Mouse (Mus musculus) thymus, adult 2 months (tissue): Measurements from ENCODE around the gene Rlim. TPM values are rescaled to one million over a fixed set of nuclear protein-coding genes. Genes with fewer than 3 reads are reported as not detected.
A peak's percentile ranks its signal among the peaks of the same experiment; 100 is the strongest.

Experiments used
- DNase-seq: peaks from one replicate; pipeline ENCODE4 v3.0.0; 2021
- H3K27ac ChIP-seq: fragments of 200-500 bp; 2 replicates; pipeline ENCODE4 v1.5.1; 2012; ENCODE audit warnings: low read length, control low read depth; ENCODE audit not compliant: control insufficient read depth, insufficient read depth
- H3K27me3 ChIP-seq: fragments of 200-500 bp; 2 replicates; pipeline ENCODE4 v1.6.1; 2012; ENCODE audit warnings: mild to moderate bottlenecking, low read length, moderate library complexity, mixed read lengths; ENCODE audit not compliant: control insufficient read depth, insufficient read depth
- H3K36me3 ChIP-seq: fragments of 200-500 bp; 2 replicates; pipeline ENCODE4 v1.6.1; 2012; ENCODE audit warnings: mild to moderate bottlenecking, low read length, moderate library complexity; ENCODE audit not compliant: control insufficient read depth, insufficient read depth
- H3K4me1 ChIP-seq: fragments of 200-500 bp; replicated peaks from 2 replicates; pipeline ENCODE4 v1.6.1; 2012; ENCODE audit warnings: low read length; ENCODE audit not compliant: control insufficient read depth, insufficient read depth
- H3K4me3 ChIP-seq: fragments of 200-500 bp; 2 replicates; pipeline ENCODE4 v1.5.1; 2012; ENCODE audit warnings: mild to moderate bottlenecking, low read length, control low read depth, moderate library complexity; ENCODE audit not compliant: control insufficient read depth, insufficient read depth
- CTCF ChIP-seq: fragments of 200-500 bp; IDR thresholded peaks from 2 replicates; pipeline ENCODE4 v1.5.1; 2012; ENCODE audit warnings: mild to moderate bottlenecking, control low read depth, low read length, moderate library complexity, borderline replicate concordance; ENCODE audit not compliant: control insufficient read depth, poor library complexity, insufficient read depth; ENCODE audit errors: extremely low read depth
- POLR2A ChIP-seq: fragments of 200-500 bp; IDR thresholded peaks from 2 replicates; pipeline ENCODE4 v1.6.1; 2012; ENCODE audit warnings: mild to moderate bottlenecking, low read length, control low read depth, moderate library complexity; ENCODE audit not compliant: control insufficient read depth, poor library complexity, insufficient read depth; ENCODE audit errors: extremely low read depth
- WGBS: fragments of 180-500 bp; shearing (Covaris S2); methylation state at CpG from one replicate; pipeline ENCODE4 v1.1.7; 2018; 5-methylcytosine and 5-hydroxymethylcytosine counted together
- polyA plus RNA-seq: library from polyadenylated mRNA; depleted of rRNA; stranded (reverse); fragments of >200 nt; gene quantifications from 2 replicates; pipeline ENCODE4 v1.2.3, GENCODE M21; 2012; rRNA removed

Rlim gene
- polyA plus RNA-seq, 1 experiment: 6.6 TPM

DNA sequence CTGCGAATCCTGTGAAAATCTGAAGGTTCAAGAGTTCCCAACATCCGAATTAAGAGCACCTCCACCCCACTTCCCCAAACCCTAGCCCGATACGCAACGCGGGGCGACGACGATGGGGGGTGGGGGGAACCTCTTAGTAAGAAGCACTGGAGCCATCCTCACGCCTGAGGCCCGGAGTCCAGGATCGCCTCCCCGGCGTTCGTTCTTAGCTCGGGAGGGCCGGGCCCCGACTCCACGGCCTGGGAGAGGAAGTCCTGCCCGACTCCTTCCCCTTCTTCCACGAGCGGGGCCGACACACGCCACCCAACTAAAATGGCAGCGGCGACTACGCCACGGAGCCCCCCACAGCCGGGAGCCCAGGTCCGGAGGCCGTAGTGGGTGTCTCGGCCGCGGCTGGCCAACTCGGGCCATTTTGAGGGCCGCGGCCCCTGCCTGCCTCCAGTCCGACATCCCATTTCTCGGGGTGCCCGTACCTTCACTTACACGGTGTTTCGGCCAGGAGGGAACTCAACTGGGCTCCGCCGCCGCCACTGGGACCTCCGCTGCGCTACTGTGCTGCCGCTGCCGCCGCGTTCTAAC, 405 bp downstream of the Rlim start:
- peak; percentile 30 for DNase-seq
- H3K4me3 ChIP-seq: peak overlapping the region; percentile 86
- no peaks in the 10 kb centered on the region for H3K27me3 ChIP-seq
- peak overlapping the region; percentile 68 for H3K27ac ChIP-seq
- WGBS: 1% methylated on average over 49 of the region's 51 CpGs
- no peaks in the 10 kb centered on the region for H3K4me1 ChIP-seq
- TF ChIP-seq CTCF (no peak), POLR2A (no peak)
- peaks cover 4% of the 10 kb centered on the region; the same call in 1 of the 2 replicates for H3K36me3 ChIP-seq

DNA sequence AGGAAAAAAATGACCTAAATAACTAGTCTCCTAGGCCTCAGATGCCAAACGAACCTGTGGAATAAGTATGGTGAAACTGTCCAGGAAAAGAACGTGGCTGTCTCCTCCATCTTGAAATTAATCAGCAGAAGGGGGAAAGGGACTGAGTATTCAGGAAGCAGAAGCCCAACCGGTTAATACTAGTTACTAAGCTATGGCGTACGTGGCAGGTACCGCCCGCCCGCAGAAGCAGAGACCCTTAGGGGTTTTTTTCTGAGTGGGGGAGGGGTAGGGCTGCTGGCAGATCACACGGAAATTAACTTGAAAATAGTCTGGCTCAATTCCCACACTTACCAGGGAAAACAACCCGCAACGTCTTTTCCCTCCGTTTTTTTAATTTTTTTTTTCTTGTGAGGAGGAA, 1.0 kb downstream of the Rlim start:
- Histone ChIP-seq H3K4me3 (peak overlapping the region; percentile 86), H3K4me1 (no peaks in the 10 kb centered on the region), H3K36me3 (peaks cover 4% of the 10 kb centered on the region; the same call in 1 of the 2 replicates), H3K27ac (no peak overlapping the region), H3K27me3 (no peaks in the 10 kb centered on the region)
- DNase-seq: peak; percentile 17
- WGBS: 2% methylated on average over 12 of the region's 12 CpGs
- no peak for TF ChIP-seq CTCF
- no peak for TF ChIP-seq POLR2A

DNA sequence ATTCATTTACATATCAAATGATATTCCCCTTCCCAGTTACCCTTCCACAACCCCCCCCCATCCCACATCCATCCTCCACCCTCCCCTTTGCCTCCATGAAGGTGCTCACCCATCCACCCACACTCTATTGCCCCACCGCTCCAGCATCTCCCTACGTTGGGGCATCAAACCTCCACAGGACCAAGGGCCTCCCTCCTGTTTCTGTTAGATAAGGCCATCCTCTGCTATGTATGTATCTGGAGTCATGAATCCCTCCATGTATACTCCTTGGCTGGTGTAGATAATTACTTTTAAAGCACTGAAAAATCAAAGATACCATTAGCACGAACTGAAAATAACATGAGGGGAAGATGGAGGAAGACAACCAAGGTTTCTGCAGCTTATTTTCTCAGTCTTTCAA, 41.4 kb downstream of the Rlim start:
- WGBS: 89% methylated on average over 3 of the region's 3 CpGs
- DNase-seq: no peak
- H3K36me3 ChIP-seq: no peaks in the 10 kb centered on the region
- TF ChIP-seq CTCF (no peak), POLR2A (no peak)
- H3K27me3 ChIP-seq: no peaks in the 10 kb centered on the region
- no peak overlapping the region for H3K27ac ChIP-seq
- H3K4me3 ChIP-seq: no peak overlapping the region
- H3K4me1 ChIP-seq: no peaks in the 10 kb centered on the region

DNA sequence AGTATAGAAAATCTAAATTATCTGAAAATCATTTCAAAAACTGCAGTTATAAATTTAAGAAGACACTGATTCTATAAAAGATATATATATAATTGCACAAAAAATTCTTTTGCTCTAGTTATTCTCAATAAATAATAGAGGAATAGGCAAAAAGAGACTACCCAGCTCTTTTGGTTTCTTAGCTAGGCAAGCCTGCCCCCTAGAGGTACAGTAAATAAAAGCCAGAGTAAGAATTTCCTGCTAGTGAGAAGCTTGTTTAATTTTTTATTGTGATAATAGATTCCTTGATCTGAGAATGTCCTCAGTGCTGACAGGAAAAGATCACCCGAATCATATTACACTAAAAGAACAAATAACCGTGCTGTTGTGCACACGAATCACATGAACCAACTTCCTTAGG, 43.8 kb downstream of the Rlim start:
- H3K27ac ChIP-seq: no peak overlapping the region
- TF ChIP-seq CTCF (no peak), POLR2A (no peak)
- 29% methylated on average over 3 of the region's 3 CpGs for WGBS
- no peaks in the 10 kb centered on the region for H3K4me1 ChIP-seq
- H3K4me3 ChIP-seq: no peak overlapping the region
- DNase-seq: peak; percentile 1
- no peaks in the 10 kb centered on the region for H3K27me3 ChIP-seq
- no peaks in the 10 kb centered on the region for H3K36me3 ChIP-seq

DNA sequence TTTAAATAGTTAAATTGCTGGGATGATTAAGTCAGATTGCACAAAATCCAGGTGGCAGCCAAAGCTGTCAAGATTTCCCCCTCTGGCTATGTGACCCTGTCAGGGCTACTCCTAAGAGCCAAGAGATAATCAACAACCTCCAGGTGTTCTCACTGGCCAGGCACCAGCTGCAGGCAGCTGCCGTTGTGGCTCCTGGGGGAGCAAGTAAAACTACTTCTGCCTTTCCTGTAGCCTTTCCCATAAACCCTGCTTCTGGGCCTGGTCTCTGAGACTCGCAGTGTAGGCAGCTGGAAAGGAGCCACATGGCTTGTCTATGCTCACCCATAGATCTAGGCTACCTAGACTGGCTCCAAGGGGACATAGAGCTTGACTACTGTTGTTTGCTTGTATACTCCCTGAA, 58.6 kb downstream of the Rlim start:
- WGBS: 40% methylated on average over 2 of the region's 2 CpGs
- H3K4me3 ChIP-seq: no peak overlapping the region
- no peaks in the 10 kb centered on the region for H3K36me3 ChIP-seq
- H3K4me1 ChIP-seq: no peaks in the 10 kb centered on the region
- no peak for DNase-seq
- no peak for TF ChIP-seq POLR2A
- TF ChIP-seq CTCF: no peak
- H3K27me3 ChIP-seq: no peaks in the 10 kb centered on the region
- no peak overlapping the region for H3K27ac ChIP-seq

DNA sequence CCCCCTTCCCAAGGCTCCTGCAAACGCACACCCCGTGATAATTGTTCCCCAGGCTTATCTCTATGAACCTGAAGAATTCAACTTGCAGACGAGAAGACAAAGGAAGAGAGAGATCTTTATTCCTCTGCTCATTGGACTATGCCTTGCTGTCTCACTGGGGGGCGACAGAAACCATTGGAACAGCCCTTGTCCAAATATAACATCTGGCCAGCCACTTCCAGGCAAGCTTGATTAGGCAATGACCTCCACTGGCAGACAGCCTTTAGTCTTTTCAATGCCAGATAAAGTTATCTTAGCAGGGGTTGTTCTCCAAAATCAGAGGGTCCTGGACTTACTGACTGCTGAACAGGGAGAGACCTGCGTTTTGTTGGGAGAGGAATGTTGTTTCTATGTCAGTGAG, 62.1 kb downstream of the Rlim start:
- 64% methylated on average over 5 of the region's 5 CpGs for WGBS
- TF ChIP-seq CTCF (no peak), POLR2A (no peak)
- Histone ChIP-seq H3K4me3 (no peak overlapping the region), H3K4me1 (no peaks in the 10 kb centered on the region), H3K27ac (no peak overlapping the region), H3K27me3 (no peaks in the 10 kb centered on the region), H3K36me3 (no peaks in the 10 kb centered on the region)
- DNase-seq: no peak

DNA sequence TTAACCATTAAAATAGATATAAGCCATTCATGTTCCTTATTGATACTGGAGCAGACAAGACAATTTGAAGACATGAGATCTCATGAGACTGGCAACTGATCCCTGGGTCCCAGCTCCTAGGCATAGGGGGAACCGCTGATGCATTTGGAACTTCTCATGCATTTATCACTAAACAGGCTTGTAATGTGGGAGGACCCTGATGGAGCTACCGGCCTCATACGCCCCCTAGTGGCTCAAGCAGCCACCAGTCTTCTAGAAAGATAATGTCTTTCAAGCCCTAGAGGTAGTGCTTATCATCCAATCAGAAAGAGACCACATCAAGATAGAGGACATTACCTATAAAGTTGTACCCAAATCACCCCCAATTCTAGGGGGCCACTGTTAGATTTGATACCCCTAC, 66.3 kb downstream of the Rlim start:
- WGBS: 4% methylated on average over 3 of the region's 3 CpGs
- no peak overlapping the region for H3K4me3 ChIP-seq
- TF ChIP-seq POLR2A (no peak), CTCF (no peak)
- H3K36me3 ChIP-seq: no peaks in the 10 kb centered on the region
- H3K4me1 ChIP-seq: no peaks in the 10 kb centered on the region
- no peak overlapping the region for H3K27ac ChIP-seq
- peak; percentile 39 for DNase-seq
- H3K27me3 ChIP-seq: no peaks in the 10 kb centered on the region

Other genes with a start within 250 kb of the Rlim start
- 6.8 and 8.3 TPM in 2 replicates for gene Slc16a2, start 159.3 kb downstream of the Rlim start, polyA plus RNA-seq
- 0.03 and 0.06 TPM in 2 replicates for gene Nexmif, start 219.9 kb upstream of the Rlim start, polyA plus RNA-seq